Mouse (Mus musculus) gastrocnemius, postnatal 4 days (tissue): ENCODE results near the gene Taar2. TPM values are rescaled to one million over a fixed set of nuclear protein-coding genes. Genes with fewer than 3 reads are reported as not detected.

Experiments used
- DNase-seq, 2 experiments: peaks; one replicate each; pipeline ENCODE4 v3.0.0; 2021 to 2022; ENCODE audit warnings: low spot score in 2 of 2, mixed read lengths in 2 of 2
- long read RNA-seq, 2 experiments: library from polyadenylated mRNA; stranded (forward); transcript quantifications; one replicate each; pipeline ENCODE4 v2.0.0; 2021
- total RNA-seq, 2 experiments: library from RNA; stranded (reverse); gene quantifications; 2 replicates each; pipeline ENCODE4 v1.2.3; 2021

Gene Taar2
- not detected for total RNA-seq
- long read RNA-seq, experiment 1 = 0 reads
- long read RNA-seq, experiment 2 = 0 reads

GRCm38 (mm10) chr10:23938312-23938711, at the start of gene Taar2:
Taar2 (plus strand) TSS chr10:23938572.
- DNase-seq = no peak

DNA sequence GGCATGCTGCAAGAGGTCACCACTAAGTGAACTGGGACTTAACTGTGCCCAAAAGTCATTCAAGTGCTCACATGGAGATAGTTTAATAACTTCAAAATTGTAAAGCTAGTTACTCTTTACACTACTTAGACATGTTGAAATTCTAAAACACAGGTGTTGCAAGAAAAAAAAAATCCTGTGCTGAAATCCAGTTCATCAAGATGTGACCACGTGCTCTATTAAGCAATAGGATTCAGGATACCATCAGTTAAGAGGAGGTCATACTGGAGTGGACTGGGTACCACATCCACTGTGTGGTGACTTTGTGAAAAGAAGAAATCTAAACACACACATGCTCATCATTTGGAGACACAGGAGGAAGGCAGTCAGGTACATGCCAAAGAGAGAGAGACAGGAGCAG, 45.4 kb upstream of the Taar2 start:
- no peak for DNase-seq

- no peak for DNase-seq
These were observed 43.6 kb upstream of the Taar2 start, which contains the start of gene Vnn1 for GRCm38 (mm10) chr10:23894601-23895349. Vnn1 (plus strand) TSS chr10:23894688.

DNA sequence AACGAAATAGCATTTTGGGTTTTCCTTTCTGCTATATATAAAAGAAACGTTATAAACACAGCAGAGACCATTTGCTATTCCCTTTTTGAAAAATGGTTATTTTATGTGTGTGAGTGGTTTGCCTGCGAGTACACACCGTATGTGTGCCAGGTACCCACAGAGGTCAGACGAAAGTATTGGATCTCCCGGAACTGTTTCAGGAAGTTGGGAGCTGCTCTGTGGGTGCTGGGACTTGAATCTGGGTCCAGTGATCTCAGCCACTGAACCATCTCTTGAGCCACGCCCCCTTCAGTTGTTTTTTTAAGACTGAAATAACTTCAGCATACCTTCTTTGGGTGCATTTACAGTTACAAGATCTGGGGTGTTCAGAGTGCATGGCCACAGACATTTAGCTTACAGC, 43.0 kb upstream of the Taar2 start:
- DNase-seq = no peak

DNA sequence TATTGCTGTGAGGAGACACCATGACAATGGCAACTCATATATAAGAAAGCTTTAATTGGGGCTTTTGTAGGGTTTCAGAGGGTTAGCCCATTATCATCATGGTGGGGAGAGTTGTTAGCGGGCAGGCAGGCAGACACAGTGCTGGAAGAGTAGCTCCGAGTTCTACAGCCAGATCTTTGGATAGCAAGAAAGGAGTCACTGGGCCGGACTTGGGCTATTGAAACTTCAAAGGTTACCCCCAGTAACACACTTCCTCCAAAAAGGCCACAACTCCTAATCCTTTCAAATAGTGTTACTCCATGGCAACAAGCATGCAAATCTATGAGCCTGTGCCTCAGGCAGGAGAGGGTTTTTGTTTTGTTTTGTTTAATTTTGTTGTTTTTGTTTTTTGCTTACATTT, 37.3 kb upstream of the Taar2 start:
- DNase-seq = no peak

DNA sequence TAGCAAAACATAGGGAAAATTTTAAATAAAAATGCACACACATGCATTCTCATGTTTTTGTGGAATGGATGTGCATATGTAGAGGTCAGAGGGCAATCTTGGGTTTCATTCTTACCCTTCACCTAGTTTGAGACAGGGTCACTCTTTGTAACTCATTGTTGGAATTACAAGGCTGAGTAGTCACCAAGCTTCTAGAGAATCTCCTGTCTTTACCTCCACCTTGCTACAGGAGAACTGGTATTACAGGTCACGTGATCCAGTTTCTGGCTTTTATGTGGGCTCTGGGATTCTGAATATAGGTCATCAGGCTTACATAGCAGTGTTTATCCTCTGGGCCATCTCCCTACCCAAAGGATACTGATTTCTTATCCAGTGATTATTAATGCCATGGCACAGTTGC, 32.7 kb upstream of the Taar2 start:
- no peak for DNase-seq

DNA sequence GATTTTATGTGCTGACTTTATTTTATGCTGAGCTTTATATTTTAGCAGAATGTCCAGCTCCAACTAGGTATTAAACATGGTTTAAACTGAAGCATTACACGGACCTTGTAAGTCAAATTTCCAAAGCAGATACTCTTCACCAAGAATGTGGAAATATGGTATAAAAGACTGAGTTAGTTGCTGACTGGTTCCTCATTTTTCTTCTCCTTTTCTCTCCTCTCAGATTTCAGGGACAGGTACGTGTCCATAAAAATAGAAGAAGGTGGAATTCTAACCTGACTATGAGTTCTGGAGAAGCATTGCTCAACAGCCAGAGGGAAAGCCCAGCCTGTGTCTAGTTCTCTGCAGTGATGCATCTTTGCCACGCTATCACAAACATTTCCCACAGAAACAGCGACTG, 18.3 kb upstream of the Taar2 start, which contains the start of gene Taar1:
Gene Taar1, plus strand, starts transcription at position 301 of the 400 bp plus-strand sequence.
- no peak for DNase-seq

DNA sequence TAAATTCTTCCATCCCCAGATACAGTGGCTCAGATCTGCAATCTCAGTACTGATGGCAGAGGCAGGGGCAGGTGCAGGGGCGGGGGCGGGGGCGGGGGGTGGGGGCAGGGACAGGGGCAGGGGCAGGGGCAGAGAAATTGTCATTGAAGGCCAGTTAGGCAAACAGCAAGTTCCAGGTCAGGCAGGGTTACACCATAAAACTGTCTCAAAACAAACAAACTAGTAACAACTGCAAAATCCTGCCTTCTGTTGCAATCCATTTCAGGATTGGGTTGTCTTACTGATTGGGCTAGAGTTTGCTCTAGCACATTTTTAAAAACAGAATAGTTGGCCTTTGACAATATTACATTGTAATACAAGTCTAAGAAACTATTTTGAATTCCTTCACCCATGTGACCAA, 15.9 kb upstream of the Taar2 start:
- DNase-seq = no peak

- no peak for DNase-seq
These were observed 14.4 kb upstream of the Taar2 start for GRCm38 (mm10) chr10:23923941-23924340.

- DNase-seq = no peak
These were observed 759 bp upstream of the Taar2 start for GRCm38 (mm10) chr10:23937613-23938012.

DNA sequence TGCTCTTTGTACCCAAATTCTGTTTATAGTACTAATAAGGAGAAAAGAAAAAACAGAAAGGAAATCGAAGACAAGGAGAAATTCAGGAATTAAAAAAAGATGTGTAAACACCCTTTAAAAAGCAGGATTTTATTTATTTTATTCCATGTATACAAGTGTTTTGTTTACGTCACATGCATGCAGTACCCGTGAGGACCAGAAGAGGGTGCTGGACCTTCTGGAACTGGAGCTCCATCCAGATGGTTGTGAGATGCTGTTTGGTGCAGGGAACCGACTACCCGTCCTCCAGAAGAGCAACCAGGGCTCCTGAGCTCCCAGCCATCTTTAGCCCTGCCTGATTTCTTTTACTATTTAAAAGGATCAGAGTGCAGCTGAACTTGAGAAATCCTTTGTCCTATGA, 4.1 kb downstream of the Taar2 start:
- DNase-seq = no peak

DNA sequence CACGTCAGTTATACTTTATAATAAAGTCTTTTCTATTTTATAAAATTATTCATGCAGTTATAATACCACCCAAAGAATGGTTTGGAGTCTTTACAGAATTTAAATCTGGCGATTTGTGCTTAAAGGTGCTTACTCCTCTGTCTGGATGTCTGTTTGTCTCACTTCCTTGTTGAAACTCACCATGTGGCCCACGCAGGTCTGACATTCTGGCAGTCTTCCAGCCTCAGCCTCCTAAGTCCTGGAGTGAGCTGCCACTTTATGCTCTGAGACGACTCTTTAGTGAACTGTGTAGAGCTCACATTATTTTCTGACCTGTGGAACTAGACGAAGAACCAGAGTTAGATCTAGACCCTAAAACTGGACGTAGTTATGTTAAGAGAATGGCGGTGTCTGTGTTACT, 9.7 kb downstream of the Taar2 start:
- no peak for DNase-seq

DNA sequence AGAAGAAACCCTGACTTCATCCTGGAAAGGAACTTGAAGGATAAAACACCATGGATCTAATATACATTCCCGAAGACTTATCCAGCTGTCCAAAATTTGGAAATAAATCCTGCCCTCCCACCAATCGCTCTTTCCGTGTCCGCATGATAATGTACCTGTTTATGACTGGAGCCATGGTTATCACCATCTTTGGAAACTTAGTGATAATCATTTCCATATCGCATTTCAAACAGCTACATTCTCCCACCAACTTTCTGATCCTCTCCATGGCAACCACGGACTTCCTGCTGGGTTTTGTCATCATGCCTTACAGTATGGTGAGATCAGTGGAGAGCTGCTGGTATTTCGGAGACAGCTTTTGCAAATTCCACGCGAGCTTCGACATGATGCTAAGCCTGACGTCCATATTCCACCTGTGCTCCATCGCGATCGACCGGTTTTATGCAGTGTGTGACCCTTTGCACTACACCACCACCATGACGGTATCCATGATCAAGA, 11.2 kb downstream of the Taar2 start, which contains the start of gene Taar3:
Gene Taar3, plus strand, starts transcription at position 51 of the 498 bp plus-strand sequence.
- DNase-seq = no peak

DNA sequence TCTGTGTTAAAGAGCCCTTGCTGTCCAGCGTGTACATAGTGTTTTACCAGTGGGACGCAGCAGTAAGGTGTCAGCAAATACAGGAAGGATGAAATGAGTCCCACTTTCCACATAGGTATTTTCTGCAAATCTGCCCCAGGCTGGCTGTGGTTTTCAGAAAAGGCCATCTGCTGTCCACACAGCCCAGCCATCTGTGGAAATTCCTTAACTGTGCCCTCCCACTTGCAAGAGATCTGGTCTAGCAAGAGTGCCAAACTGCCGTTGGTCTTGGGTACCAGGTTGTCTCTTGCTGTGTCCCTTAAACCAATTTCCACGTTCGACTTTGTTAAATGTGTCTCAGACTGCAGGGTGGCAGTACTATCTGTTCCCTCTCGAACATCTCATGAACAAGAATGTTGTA, 13.3 kb downstream of the Taar2 start:
- DNase-seq = no peak

DNA sequence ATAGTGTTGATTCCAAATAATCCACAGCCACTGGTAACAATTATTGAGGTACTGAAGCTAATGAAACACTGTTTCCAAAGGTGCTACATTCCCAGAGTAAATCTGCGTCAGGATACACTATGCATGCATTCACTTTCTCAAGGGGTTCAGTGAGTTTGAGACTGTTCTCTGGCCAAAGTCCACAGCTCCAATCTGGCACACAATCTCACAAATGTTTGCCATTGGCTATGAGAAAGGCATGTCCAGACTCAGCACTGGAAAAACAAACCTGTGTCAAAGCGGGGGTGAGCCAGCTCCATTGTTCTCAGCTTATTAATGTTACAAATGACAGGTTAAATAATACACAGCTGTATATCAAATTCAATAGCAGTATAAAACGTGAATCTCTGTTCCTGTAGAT, 20.7 kb downstream of the Taar2 start:
- no peak for DNase-seq

- DNase-seq = no peak
These were observed 22.1 kb downstream of the Taar2 start, which contains the start of gene Taar4 for GRCm38 (mm10) chr10:23960444-23960915. Taar4 (plus strand) TSS chr10:23960494.

DNA sequence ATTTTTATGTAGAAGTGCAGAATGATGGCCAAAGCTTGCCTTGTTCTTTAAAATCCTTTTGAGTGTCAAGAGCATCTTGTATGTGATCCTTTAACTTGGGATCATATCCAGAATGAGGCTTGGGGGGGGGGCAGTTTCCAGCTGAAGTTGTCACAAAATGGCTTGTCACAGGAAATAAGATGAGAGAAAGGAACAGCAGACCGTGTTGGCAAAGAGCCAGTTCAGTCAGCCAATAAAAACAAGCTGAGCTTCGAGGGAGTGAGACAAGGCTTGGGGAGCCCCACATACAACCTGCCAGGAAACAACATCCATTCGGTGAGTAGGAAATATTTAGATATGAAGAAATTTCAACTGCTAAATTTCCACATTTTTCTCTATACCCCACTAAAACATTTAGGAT, 25.1 kb downstream of the Taar2 start:
- no peak for DNase-seq

DNA sequence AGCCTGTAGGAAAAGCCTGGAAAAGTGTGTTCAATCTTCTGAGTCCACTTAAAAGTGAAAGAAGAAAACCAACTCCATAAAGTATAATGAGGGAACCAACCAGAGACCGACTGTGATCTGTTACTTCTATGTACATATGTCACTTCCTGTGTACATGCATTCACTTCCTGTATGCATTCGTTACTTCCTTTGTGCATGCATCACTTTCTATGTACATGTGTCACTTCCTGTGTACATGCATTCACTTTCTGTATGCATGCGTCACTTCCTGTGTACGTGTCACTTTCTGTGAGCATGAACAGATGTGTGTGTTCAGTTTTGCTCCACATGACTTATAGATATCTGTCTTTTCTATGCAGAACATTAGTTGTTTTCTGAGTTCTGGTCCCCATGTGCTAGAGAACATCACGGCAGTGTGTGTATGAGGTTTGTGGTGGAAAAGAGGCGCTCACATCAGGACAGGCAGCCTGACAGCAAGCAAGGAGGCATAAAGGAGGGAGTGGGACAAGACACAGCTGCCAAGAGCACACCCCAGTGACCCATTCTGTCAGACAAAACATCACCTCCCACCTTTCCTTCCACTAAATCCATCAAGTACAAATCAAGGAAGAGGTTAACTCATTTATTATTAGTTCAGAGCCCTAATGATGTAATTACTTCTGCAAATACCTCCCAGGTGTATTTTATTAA, 26.7 kb downstream of the Taar2 start:
- DNase-seq = no peak

DNA sequence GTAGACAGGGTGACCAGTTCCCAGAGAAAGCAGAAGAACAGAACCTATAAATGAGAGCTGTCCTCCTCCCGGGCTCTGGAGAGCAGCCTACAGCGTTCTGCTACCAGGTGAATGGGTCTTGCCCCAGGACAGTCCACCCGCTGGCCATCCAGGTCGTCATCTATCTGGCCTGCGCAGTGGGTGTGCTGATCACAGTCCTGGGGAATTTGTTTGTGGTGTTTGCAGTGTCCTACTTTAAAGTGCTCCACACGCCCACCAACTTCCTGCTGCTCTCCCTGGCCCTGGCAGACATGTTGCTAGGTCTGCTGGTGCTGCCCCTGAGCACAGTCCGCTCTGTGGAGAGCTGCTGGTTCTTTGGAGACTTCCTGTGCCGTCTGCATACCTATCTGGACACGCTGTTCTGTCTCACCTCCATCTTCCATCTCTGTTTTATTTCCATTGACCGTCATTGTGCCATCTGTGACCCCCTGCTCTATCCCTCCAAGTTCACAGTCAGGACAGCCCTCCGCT, 32.3 kb downstream of the Taar2 start, which contains the start of gene Taar5:
Gene Taar5, plus strand, starts transcription at position 51 of the 510 bp plus-strand sequence.
- no peak for DNase-seq

DNA sequence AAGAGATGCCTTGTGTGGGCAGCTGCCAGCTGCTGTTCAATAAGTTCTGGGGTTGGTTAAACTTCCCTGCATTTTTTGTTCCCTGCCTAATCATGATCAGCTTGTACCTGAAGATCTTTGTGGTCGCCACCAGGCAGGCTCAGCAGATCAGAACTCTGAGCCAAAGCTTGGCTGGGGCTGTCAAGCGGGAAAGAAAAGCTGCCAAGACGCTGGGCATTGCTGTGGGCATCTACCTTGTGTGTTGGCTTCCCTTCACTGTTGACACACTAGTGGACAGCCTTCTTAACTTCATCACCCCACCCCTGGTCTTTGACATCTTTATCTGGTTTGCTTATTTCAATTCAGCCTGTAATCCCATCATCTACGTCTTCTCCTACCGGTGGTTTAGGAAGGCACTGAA, 32.9 kb downstream of the Taar2 start:
- DNase-seq = no peak

DNA sequence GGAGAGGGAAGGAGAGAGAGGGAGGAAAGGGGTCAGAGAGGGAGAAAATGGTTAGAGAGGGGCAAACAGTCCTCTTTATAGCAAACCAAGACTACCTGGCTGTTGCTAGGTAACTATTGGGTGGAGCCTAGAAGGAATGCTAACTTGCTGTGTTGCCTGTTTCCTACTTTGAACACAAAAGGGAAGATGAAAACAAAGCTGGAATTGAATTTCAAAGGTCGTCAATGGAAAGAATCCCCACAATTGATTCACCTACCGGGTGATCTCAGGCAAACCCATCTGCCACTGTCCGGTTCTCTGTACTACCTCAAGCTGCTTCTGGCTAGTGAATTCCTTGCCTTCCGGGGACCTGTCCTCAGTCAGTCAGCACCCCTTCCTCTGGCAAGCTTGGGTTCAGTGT, 39.6 kb downstream of the Taar2 start:
- DNase-seq = no peak
